Mouse (Mus musculus) duodenum, adult 2 months (tissue): ENCODE measurements around the gene Entpd2. TPM values are rescaled to one million over a fixed set of nuclear protein-coding genes. Genes with fewer than 3 reads are reported as not detected.

ENCODE experiments used
- polyA plus RNA-seq: library from polyadenylated mRNA; depleted of rRNA; stranded (reverse); fragments of >200 nt; gene quantifications from 2 replicates; pipeline ENCODE4 v1.2.3, GENCODE M21; 2012; ENCODE audit warnings: low replicate concordance; rRNA removed

The Entpd2 gene
- polyA plus RNA-seq = 50.6 and 75.3 TPM in 2 replicates

DNA sequence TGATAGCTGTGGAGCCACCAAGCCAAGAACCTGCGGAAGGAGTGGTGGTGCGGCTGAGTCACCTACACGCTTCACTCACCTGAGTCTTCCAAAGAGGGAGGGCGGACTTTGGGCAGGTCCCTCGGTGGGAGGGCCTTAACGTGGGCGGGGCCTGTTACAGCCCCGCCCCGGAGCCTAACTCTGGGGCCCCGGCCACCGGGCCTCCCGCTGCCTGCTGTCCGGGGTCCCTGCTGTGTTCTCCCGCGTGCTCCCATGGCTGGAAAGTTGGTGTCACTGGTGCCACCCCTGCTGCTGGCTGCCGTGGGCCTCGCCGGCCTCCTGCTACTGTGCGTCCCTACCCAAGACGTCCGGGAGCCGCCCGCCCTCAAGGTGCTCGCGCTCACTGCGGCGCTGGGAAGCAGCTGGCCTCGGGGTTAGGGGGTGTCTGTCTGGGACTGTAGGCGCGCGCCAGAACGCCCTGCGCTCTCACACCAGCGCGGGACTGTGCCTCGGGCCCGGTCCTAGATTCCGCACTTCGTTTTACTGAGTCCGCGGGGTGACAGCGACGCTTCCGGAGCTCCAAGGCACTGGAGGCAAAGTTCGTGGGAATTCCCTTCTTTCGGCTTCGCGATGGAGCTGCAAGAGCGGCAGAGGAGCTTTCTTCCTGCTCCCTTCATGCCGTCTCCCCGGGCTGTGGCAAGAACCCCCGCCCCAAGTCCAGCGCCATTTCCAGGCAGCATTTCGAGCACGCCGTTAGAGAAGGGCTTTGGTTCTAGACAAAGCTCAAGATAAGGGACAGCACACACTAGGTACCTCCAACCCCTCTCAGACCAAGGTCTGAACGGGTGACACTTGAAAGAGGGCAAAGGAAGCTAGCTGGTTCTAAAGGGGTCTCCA is at the start of gene Entpd2:
Gene Entpd2, plus strand, starts transcription at position 154 of the 876 bp plus-strand sequence.

GRCm38 (mm10) chr2:25356208-25357079 is 39.2 kb upstream of the Entpd2 start, which contains the start of gene Dpp7:
Gene Dpp7, minus strand, starts transcription at chr2:25356359.

DNA sequence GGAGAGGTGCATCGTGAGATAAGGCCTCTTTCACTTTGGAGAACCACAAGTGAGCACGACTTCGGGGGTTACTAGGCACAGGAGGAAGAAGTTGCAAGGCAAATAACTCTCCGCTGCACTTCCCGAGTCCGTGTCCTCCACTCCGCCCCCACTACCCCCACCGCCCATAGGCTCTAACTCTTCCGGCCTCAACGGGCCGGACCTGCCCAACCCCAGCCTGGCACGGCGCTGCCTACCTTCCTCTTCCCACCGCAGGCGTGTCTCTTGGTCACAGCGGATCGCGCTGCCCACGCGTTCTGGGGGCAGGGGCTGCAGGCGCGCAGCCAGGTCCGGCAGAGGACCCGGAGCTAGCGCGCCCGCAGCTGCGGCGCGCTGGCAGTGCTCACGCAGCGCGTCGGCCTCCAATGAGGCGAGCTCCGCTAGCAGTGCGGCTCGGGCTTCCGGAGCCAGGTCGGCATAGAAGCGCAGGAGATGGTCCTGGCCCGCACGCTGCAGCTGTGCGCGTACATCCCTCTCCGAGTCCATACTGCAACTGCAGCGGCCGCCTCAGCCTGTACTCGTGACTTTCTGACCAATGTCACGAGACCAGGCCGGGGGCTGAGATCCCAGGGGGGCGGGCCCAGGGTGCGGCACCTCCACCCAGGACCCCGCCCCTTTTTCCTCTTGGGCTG is 30.4 kb upstream of the Entpd2 start, which contains the start of gene Uap1l1:
Gene Uap1l1, minus strand, starts transcription at position 592 of the 671 bp plus-strand sequence.

DNA sequence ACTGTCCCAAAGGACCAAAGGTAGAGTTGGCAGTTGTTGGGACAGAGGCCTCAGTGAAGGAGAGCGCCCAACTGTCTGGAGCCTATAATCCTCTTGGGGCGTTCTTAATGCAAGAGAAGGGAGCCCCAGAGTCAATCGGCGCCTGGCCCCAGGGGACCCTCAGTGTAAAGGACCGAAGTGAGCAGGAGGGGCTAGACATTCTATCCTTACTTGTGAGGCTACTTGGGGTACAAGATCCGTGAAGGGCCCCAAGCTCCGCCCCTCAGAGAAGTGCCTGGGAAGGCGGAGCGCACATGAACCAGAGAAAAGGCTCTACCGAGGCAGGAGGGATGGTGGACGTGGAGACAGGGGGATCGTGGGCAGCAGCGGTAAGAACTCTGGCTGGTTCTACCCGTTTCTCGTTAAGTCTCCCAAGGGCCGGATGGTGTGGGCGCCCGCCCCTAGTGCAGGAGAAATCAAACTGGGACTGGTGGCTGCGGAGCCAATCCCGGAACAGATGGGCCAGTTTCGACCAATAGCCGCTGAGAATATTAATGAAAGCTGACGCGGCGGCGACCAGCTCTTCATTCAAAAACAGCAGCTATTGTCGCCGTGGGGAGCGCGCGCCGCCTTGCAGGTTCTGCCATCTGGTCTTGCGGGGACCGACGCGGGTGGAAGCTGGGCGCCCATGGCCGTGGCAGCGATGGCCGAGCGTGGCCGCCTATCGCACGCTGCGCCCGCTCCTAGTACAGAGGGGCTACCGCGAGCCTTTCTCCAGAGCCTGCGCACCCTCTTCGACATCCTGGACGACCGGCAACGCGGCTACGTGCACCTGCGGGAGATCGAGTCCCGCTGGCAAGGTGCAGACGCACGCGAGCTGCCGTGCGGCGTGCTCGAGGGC is 23.7 kb upstream of the Entpd2 start, which contains the start of gene Sapcd2:
Gene Sapcd2, plus strand, starts transcription at position 558 of the 880 bp plus-strand sequence.

GRCm38 (mm10) chr2:25399051-25399450 is 3.4 kb downstream of the Entpd2 start, which contains the start of gene Npdc1:
Gene Npdc1, plus strand, starts transcription at chr2:25399351.

GRCm38 (mm10) chr2:25422587-25423410 is 27.1 kb downstream of the Entpd2 start, which contains the start of gene Fut7:
Gene Fut7, plus strand, starts transcription at chr2:25423267.

GRCm38 (mm10) chr2:25428442-25429236 is 33.0 kb downstream of the Entpd2 start, which contains the start of gene Abca2:
Gene Abca2, plus strand, starts transcription at chr2:25428703.

Other genes starting within 250 kb of the Entpd2 start
- gene Nrarp, start 215.1 kb upstream of the Entpd2 start, polyA plus RNA-seq = 42.6 and 53.2 TPM in 2 replicates
- gene Tor4a, start 199.0 kb upstream of the Entpd2 start, polyA plus RNA-seq = 25.3 and 31.1 TPM in 2 replicates
- 29.9 and 42.4 TPM in 2 replicates for gene Nelfb, start 184.4 kb upstream of the Entpd2 start, polyA plus RNA-seq
- gene Stpg3, start 181.2 kb upstream of the Entpd2 start, polyA plus RNA-seq = not detected in 2 replicates
- not detected in 2 replicates for gene Fam166a, start 177.1 kb upstream of the Entpd2 start, polyA plus RNA-seq
- gene Tubb4b, start 171.2 kb upstream of the Entpd2 start, polyA plus RNA-seq = 379 and 679 TPM in 2 replicates
- gene Slc34a3, start 161.5 kb upstream of the Entpd2 start, polyA plus RNA-seq = 4.3 TPM in 1 of 2 replicates, not detected in the other
- gene Rnf224, start 159.1 kb upstream of the Entpd2 start, polyA plus RNA-seq = not detected in 2 replicates
- gene Rnf208, start 153.6 kb upstream of the Entpd2 start, polyA plus RNA-seq = 14.3 and 73.6 TPM in 2 replicates
- 0.94 and 8.8 TPM in 2 replicates for gene Cysrt1, start 153.4 kb upstream of the Entpd2 start, polyA plus RNA-seq
- gene AL732309.1, start 149.0 kb upstream of the Entpd2 start, polyA plus RNA-seq = 18.8 and 30.9 TPM in 2 replicates
- gene Tmem203, start 140.4 kb upstream of the Entpd2 start, polyA plus RNA-seq = 39.8 and 90.7 TPM in 2 replicates
- 186 and 454 TPM in 2 replicates for gene Tprn, start 133.3 kb upstream of the Entpd2 start, polyA plus RNA-seq
- gene Ssna1, start 123.4 kb upstream of the Entpd2 start, polyA plus RNA-seq = 44.6 and 49.5 TPM in 2 replicates
- gene Anapc2, start 123.4 kb upstream of the Entpd2 start, polyA plus RNA-seq = 57.3 and 58.9 TPM in 2 replicates
- 1.4 TPM in 1 of 2 replicates, not detected in the other for gene Tmem210, start 107.7 kb upstream of the Entpd2 start, polyA plus RNA-seq
- gene Lrrc26, start 106.0 kb upstream of the Entpd2 start, polyA plus RNA-seq = 81.7 and 85.6 TPM in 2 replicates
- 0.78 and 1.7 TPM in 2 replicates for gene Grin1, start 76.7 kb upstream of the Entpd2 start, polyA plus RNA-seq
- gene Man1b1, start 63.5 kb upstream of the Entpd2 start, polyA plus RNA-seq = 13.8 and 17.1 TPM in 2 replicates
- gene Dpp7, start 39.5 kb upstream of the Entpd2 start, polyA plus RNA-seq = 15.8 and 19.7 TPM in 2 replicates
- 66.1 and 563 TPM in 2 replicates for gene Uap1l1, start 30.2 kb upstream of the Entpd2 start, polyA plus RNA-seq
- 27.5 and 29.1 TPM in 2 replicates for gene Sapcd2, start 23.6 kb upstream of the Entpd2 start, polyA plus RNA-seq
- gene Npdc1, start 3.5 kb downstream of the Entpd2 start, polyA plus RNA-seq = 223 and 325 TPM in 2 replicates
- gene Fut7, start 27.4 kb downstream of the Entpd2 start, polyA plus RNA-seq = 1.3 and 2.1 TPM in 2 replicates
- gene Abca2, start 32.8 kb downstream of the Entpd2 start, polyA plus RNA-seq = 16.8 and 36.7 TPM in 2 replicates
- gene Clic3, start 61.0 kb downstream of the Entpd2 start, polyA plus RNA-seq = 1.9 and 14.3 TPM in 2 replicates
- 81.4 and 115 TPM in 2 replicates for gene Paxx, start 65.2 kb downstream of the Entpd2 start, polyA plus RNA-seq
- gene Ptgds, start 74.2 kb downstream of the Entpd2 start, polyA plus RNA-seq = 0.74 TPM in 1 of 2 replicates, not detected in the other
- gene Lcn12, start 98.0 kb downstream of the Entpd2 start, polyA plus RNA-seq = not detected in 2 replicates
- 40.4 and 40.9 TPM in 2 replicates for gene Fbxw5, start 104.9 kb downstream of the Entpd2 start, polyA plus RNA-seq
- gene C8g, start 105.8 kb downstream of the Entpd2 start, polyA plus RNA-seq = 4.0 and 9.4 TPM in 2 replicates
- 9.0 and 10.8 TPM in 2 replicates for gene Traf2, start 151.1 kb downstream of the Entpd2 start, polyA plus RNA-seq
- gene Edf1, start 162.0 kb downstream of the Entpd2 start, polyA plus RNA-seq = 164 and 294 TPM in 2 replicates
- 1.1 and 1.9 TPM in 2 replicates for gene Mamdc4, start 179.0 kb downstream of the Entpd2 start, polyA plus RNA-seq
- gene Phpt1, start 179.3 kb downstream of the Entpd2 start, polyA plus RNA-seq = 19.8 and 30.6 TPM in 2 replicates
- gene Ajm1, start 185.9 kb downstream of the Entpd2 start, polyA plus RNA-seq = 1.4 and 1.7 TPM in 2 replicates
- 56.5 and 60.5 TPM in 2 replicates for gene Rabl6, start 212.6 kb downstream of the Entpd2 start, polyA plus RNA-seq
- gene Ccdc183, start 221.8 kb downstream of the Entpd2 start, polyA plus RNA-seq = not detected in 2 replicates
- 9.9 and 11.7 TPM in 2 replicates for gene Tmem141, start 226.1 kb downstream of the Entpd2 start, polyA plus RNA-seq
- gene Fcna, start 232.2 kb downstream of the Entpd2 start, polyA plus RNA-seq = 0.89 and 1.2 TPM in 2 replicates